Mouse (Mus musculus): ENCODE measurements around the gene Scube1. TPM values are rescaled to one million over a fixed set of nuclear protein-coding genes. Genes with fewer than 3 reads are reported as not detected.
A peak's percentile ranks its signal among the peaks of the same experiment; 100 is the strongest.

The Scube1 gene
- total and polyA plus RNA-seq, 3 experiments, result 0.65 to 2.2 (median 1.3) TPM

GRCm38 (mm10) chr15:83601185-83601584 lies 123.6 kb downstream of the Scube1 start:
- Histone ChIP-seq H3K36me3 (ENCODE audit: control insufficient read depth, insufficient read depth, low read length) (no peaks in the 10 kb centered on the region), H3K27me3 (ENCODE audit: control insufficient read depth, insufficient read depth, low read length) (no peaks in the 10 kb centered on the region), H3K79me2 (replicated peaks; ENCODE audit: control insufficient read depth, insufficient read depth, low read length) (no peaks in the 10 kb centered on the region), H3K27ac (no peak overlapping the region; the same call in 1 of the 2 replicates), H3K4me3 (no peak overlapping the region), H3K4me1 (ENCODE audit: control insufficient read depth, insufficient read depth, low read length) (peaks cover 4% of the 10 kb centered on the region), H3K9ac (ENCODE audit: low read depth, low read length) (no peak overlapping the region)
- WGBS, result 75% methylated on average over 4 of the region's 4 CpGs
- no peak for DNase-seq
- no peak for TF ChIP-seq EP300 (IDR thresholded peaks at IDR 0.05; ENCODE audit: insufficient read depth, low read depth, low read length)
- intact Hi-C loops (cut with DNase I), result no loop called here

DNA sequence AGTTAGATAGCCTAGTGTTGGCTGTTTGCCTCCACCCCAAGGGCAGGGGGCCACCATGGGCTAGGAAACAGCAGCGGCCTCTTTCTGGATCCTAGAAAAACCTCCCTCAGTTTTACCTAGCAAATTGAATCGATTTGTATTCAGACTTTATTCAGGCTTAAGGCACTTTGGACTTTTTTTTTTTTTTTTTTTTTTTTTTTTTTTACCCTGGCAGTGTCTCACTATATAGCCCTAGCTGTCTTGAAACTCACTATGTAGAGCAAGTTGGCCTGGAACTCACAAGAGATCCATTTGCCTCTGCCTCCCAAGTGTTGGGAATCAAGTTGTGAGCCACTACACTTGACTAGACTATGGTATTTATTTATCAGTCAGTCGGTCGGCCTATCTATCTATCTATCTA lies 128.0 kb downstream of the Scube1 start:
- TF ChIP-seq POLR2A (IDR thresholded peaks at IDR 0.05; ENCODE audit: insufficient read depth, low read depth, low read length) (no peak), EP300 (IDR thresholded peaks at IDR 0.05; ENCODE audit: insufficient read depth, low read depth, low read length) (no peak), CTCF (IDR thresholded peaks at IDR 0.05) (no peak)
- no peaks in the 10 kb centered on the region for H3K79me2 ChIP-seq (replicated peaks; ENCODE audit: control insufficient read depth, insufficient read depth, low read length)
- no peak for DNase-seq
- no peak overlapping the region for H3K9ac ChIP-seq (ENCODE audit: low read depth, low read length)
- H3K27ac ChIP-seq, result no peak overlapping the region
- no peak overlapping the region for H3K4me3 ChIP-seq
- intact Hi-C loops (cut with DNase I), result loop anchor here (5.0 kb wide), 1 partner anchor 65 kb away; no protein-coding TSS in a partner anchor
- no peaks in the 10 kb centered on the region for H3K36me3 ChIP-seq (ENCODE audit: control insufficient read depth, insufficient read depth, low read length)
- no peaks in the 10 kb centered on the region for H3K27me3 ChIP-seq (ENCODE audit: control insufficient read depth, insufficient read depth, low read length)
- 83% methylated on average over 4 of the region's 4 CpGs for WGBS
- peaks cover 3% of the 10 kb centered on the region; the same call in 1 of the 2 replicates for H3K4me1 ChIP-seq (ENCODE audit: control insufficient read depth, insufficient read depth, low read length)

DNA sequence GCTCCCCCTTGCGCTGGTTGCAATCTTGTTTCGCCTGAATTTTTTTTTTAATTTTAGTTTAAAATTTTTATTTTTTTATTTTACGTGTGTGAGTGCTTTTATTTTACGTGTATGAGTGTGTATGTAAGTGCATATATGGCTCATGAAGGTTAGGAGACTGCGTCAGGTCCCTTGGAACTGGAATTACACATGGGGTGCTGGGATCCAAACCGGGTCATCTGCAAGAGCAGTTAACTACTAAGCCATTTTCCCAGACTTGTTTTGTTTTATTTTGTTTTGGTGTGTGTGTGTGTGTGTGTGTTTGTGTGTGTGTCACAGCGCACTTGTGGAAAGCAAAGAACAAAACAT lies 129.5 kb downstream of the Scube1 start:
- Histone ChIP-seq H3K27ac (no peak overlapping the region), H3K79me2 (replicated peaks; ENCODE audit: control insufficient read depth, insufficient read depth, low read length) (no peaks in the 10 kb centered on the region), H3K4me1 (ENCODE audit: control insufficient read depth, insufficient read depth, low read length) (peaks cover 3% of the 10 kb centered on the region; the same call in 1 of the 2 replicates), H3K9ac (ENCODE audit: low read depth, low read length) (no peak overlapping the region), H3K36me3 (ENCODE audit: control insufficient read depth, insufficient read depth, low read length) (no peaks in the 10 kb centered on the region), H3K4me3 (peak overlapping the region; percentile 87), H3K27me3 (ENCODE audit: control insufficient read depth, insufficient read depth, low read length) (no peaks in the 10 kb centered on the region)
- 27% methylated on average over 7 of the region's 7 CpGs for WGBS
- no peak for DNase-seq
- TF ChIP-seq CTCF (IDR thresholded peaks at IDR 0.05) (peak; percentile 19; the same call in 1 of the 2 replicates), EP300 (IDR thresholded peaks at IDR 0.05; ENCODE audit: insufficient read depth, low read depth, low read length) (no peak)
- intact Hi-C loops (cut with DNase I), result loop anchor here (5.0 kb wide), 1 partner anchor 63 kb away; no protein-coding TSS in a partner anchor

DNA sequence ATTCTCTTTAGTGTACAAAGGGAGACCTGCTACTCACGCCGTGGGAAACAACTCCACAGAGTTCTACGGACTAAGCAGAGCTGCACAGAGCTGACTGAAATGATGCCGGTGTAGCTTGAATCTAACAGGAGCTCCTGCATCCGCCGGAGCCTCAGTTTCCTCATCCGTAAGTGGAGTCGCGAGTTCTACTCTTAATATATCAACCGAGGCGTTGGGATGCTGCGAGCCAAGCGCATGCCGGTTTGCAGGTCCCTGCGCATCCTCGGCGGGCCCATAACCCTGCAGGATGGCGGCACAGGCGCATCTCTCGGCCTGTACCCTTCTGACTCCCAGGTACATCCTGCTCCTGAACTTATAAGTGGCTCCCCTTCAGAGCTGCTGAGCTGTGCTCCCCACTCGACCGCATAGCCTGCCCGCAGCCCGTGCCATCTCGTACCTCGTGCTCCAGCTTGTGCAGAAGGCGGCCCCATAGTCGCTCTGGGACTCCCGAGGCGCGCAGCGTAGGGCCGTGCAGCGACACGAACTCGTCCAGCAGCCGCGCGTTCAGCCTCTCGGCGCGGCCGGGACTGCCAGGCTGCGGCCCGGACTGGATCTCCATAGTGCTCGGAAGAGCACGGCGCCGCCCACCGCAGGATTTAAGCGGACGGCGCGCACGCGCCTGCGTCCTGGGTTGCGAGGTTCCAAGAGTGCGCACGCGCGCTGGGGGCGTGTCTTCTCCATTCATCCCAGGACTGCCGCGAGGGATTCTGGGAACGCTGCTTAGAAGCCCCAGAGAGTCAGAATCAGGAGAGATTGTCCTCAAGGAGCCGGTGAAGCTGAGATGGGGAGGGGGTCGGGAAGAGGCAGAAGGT lies 130.1 kb downstream of the Scube1 start, which contains the start of gene Ttll12:
TSS of gene Ttll12 (minus strand) at position 645 of the 851 bp plus-strand sequence.
- peak within 1 kb of the TSS; percentile 87 for H3K4me3 ChIP-seq
- H3K27me3 ChIP-seq (ENCODE audit: control insufficient read depth, insufficient read depth, low read length), result no peaks in the 10 kb centered on the region
- intact Hi-C loops (cut with DNase I), result loop anchor here (5.0 kb wide), 1 partner anchor 62 kb away; no protein-coding TSS in a partner anchor
- H3K36me3 ChIP-seq (ENCODE audit: control insufficient read depth, insufficient read depth, low read length), result no peaks in the 10 kb centered on the region
- TF ChIP-seq POLR2A (IDR thresholded peaks at IDR 0.05; ENCODE audit: insufficient read depth, low read depth, low read length), result peak; percentile 56
- TF ChIP-seq EP300 (IDR thresholded peaks at IDR 0.05; ENCODE audit: insufficient read depth, low read depth, low read length), result no peak
- WGBS, result under 1% methylated on average over 68 of the region's 68 CpGs
- H3K79me2 ChIP-seq (replicated peaks; ENCODE audit: control insufficient read depth, insufficient read depth, low read length), result no peaks in the 10 kb centered on the region
- H3K27ac ChIP-seq, result peak within 1 kb of the TSS; percentile 65
- DNase-seq, result peak; percentile 94
- H3K4me1 ChIP-seq (ENCODE audit: control insufficient read depth, insufficient read depth, low read length), result peaks cover 3% of the 10 kb centered on the region; the same call in 1 of the 2 replicates
- H3K9ac ChIP-seq (ENCODE audit: low read depth, low read length), result peak within 1 kb of the TSS; percentile 90

DNA sequence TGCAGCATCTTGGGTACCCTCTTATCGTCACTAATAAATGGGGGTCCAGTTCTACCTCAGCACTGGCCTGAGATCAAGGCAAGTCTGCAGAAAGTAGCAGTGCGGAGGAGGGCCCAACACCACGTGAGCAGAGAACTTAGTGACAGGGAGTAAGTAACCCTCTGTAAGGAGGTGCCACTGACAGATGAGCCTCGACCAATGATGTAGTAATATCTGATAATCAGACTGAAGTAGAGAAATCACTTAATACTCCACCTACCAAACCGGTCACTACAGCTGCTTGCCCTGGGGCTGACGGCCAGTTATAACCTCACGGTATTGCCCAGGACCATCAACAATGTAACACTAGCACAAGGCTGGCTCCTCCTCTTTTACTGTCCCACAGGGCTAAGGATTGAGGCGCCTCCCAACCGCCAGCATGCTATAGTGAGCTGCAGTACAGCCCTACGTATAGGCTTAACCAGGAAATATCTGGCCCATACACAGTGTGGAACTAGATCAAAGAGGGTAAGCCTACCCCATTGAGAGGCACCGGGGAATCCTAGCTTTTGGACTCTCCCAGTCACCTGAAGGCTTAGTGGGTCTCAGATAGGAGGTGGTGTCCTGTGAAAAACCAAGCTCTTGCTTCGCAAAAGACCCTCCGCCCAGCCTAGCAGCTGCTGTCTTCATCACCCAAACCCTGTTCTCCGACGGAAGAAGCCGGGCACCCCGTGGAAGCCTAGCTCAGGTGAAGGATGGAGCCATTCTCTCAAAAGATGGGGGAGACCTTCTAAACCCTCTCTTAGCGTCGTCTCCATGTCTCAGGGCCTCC lies 130.9 kb downstream of the Scube1 start:
- 27% methylated on average over 19 of the region's 19 CpGs for WGBS
- Histone ChIP-seq H3K79me2 (replicated peaks; ENCODE audit: control insufficient read depth, insufficient read depth, low read length) (no peaks in the 10 kb centered on the region), H3K9ac (ENCODE audit: low read depth, low read length) (peak overlapping the region; percentile 90), H3K36me3 (ENCODE audit: control insufficient read depth, insufficient read depth, low read length) (no peaks in the 10 kb centered on the region), H3K27me3 (ENCODE audit: control insufficient read depth, insufficient read depth, low read length) (no peaks in the 10 kb centered on the region), H3K27ac (no peak overlapping the region; the same call in 1 of the 2 replicates), H3K4me3 (peak overlapping the region; percentile 87), H3K4me1 (ENCODE audit: control insufficient read depth, insufficient read depth, low read length) (peaks cover 3% of the 10 kb centered on the region; the same call in 1 of the 2 replicates)
- intact Hi-C loops (cut with DNase I), result no loop called here
- no peak for DNase-seq
- TF ChIP-seq CTCF (IDR thresholded peaks at IDR 0.05) (no peak), POLR2A (IDR thresholded peaks at IDR 0.05; ENCODE audit: insufficient read depth, low read depth, low read length) (no peak), EP300 (IDR thresholded peaks at IDR 0.05; ENCODE audit: insufficient read depth, low read depth, low read length) (no peak)
